Mouse (Mus musculus) right cerebral cortex, adult 18-20 months (tissue): ENCODE data around the gene Gm10318.

Experiments used
- DNase-seq: peaks from one replicate; pipeline ENCODE4 v3.0.0; 2022; ENCODE audit warnings: mixed read lengths

The Gm10318 gene

GRCm38 (mm10) chr10:77852559-77852958 is at the start of gene Gm10318:
Gene Gm10318, plus strand, starts transcription at chr10:77852859.
- DNase-seq = no peak

- no peak for DNase-seq
Measured at GRCm38 (mm10) chr10:77804095-77804494, 48.6 kb upstream of the Gm10318 start.

GRCm38 (mm10) chr10:77811743-77812142 is 40.9 kb upstream of the Gm10318 start, which contains the start of gene Gm9507:
Gene Gm9507, minus strand, starts transcription at chr10:77811843.
- no peak for DNase-seq

- DNase-seq = no peak
Measured at GRCm38 (mm10) chr10:77814382-77814781, 38.3 kb upstream of the Gm10318 start, which contains the start of gene Gm2696. Gene Gm2696, plus strand, starts transcription at chr10:77814682.

GRCm38 (mm10) chr10:77815514-77815913 is 37.1 kb upstream of the Gm10318 start:
- DNase-seq = no peak

- no peak for DNase-seq
Measured at GRCm38 (mm10) chr10:77818523-77818922, 34.1 kb upstream of the Gm10318 start.

- DNase-seq = no peak
Measured at GRCm38 (mm10) chr10:77819203-77819602, 33.5 kb upstream of the Gm10318 start.

GRCm38 (mm10) chr10:77826951-77827350 is 25.7 kb upstream of the Gm10318 start, which contains the start of gene Krtap10-4:
Gene Krtap10-4, minus strand, starts transcription at chr10:77827095.
- DNase-seq = no peak

- DNase-seq = peak; percentile 12
Measured at GRCm38 (mm10) chr10:77835647-77836046, 17.0 kb upstream of the Gm10318 start, which contains the start of gene Krtap10-10. Gene Krtap10-10, plus strand, starts transcription at chr10:77835947.

- no peak for DNase-seq
Measured at GRCm38 (mm10) chr10:77839006-77839405, 13.7 kb upstream of the Gm10318 start.

- DNase-seq = no peak
Measured at GRCm38 (mm10) chr10:77846503-77846902, 6.2 kb upstream of the Gm10318 start, which contains the start of gene Gm36176. Gene Gm36176, plus strand, starts transcription at chr10:77846803.

- no peak for DNase-seq
Measured at GRCm38 (mm10) chr10:77846961-77847360, 5.7 kb upstream of the Gm10318 start.

- no peak for DNase-seq
Measured at GRCm38 (mm10) chr10:77847538-77847937, 5.1 kb upstream of the Gm10318 start.

GRCm38 (mm10) chr10:77861675-77862074 is 9.0 kb downstream of the Gm10318 start, which contains the start of gene Gm3285:
Gene Gm3285, plus strand, starts transcription at chr10:77861975.
- DNase-seq = no peak

GRCm38 (mm10) chr10:77864067-77864761 is 11.6 kb downstream of the Gm10318 start:
- no peak for DNase-seq

GRCm38 (mm10) chr10:77864762-77865143 is 12.1 kb downstream of the Gm10318 start:
- no peak for DNase-seq

GRCm38 (mm10) chr10:77867546-77867945 is 14.9 kb downstream of the Gm10318 start:
- no peak for DNase-seq

GRCm38 (mm10) chr10:77869651-77870050 is 17.0 kb downstream of the Gm10318 start:
- DNase-seq = no peak

GRCm38 (mm10) chr10:77878985-77879384 is 26.3 kb downstream of the Gm10318 start:
- DNase-seq = peak; percentile 43

- no peak for DNase-seq
Measured at GRCm38 (mm10) chr10:77880305-77880704, 27.6 kb downstream of the Gm10318 start.

GRCm38 (mm10) chr10:77882553-77882952 is 29.9 kb downstream of the Gm10318 start:
- DNase-seq = no peak

GRCm38 (mm10) chr10:77886007-77886747 is 33.5 kb downstream of the Gm10318 start:
- DNase-seq = no peak

- DNase-seq = no peak
Measured at GRCm38 (mm10) chr10:77890987-77891565, 38.4 kb downstream of the Gm10318 start.
